Mouse (Mus musculus) spleen, adult 18-20 months (tissue): ENCODE results near the gene Parm1.

Experiments
- DNase-seq, 2 experiments: peaks; one replicate each; pipeline ENCODE4 v3.0.0; 2022; ENCODE audit warnings: mixed read lengths in 2 of 2

The Parm1 gene

GRCm38 (mm10) chr5:91655263-91655662 lies 137.8 kb downstream of the Parm1 start:
- DNase-seq: no peak

GRCm38 (mm10) chr5:91662715-91663114 lies 145.3 kb downstream of the Parm1 start:
- no peak for DNase-seq

- DNase-seq: no peak
Observed at GRCm38 (mm10) chr5:91667127-91667526, 149.7 kb downstream of the Parm1 start.

GRCm38 (mm10) chr5:91669235-91669634 lies 151.8 kb downstream of the Parm1 start:
- no peak for DNase-seq
